Mouse (Mus musculus) CD8-positive naive resting alpha-beta T cell, adult 2 months (primary cell): ENCODE data around the gene Ifitm7.
"Not testable (repeated sequence)": the region's sequence is repeated elsewhere in the genome, so short reads cannot be mapped to it uniquely, and the experiment has no call there.

Source experiments
- DNase-seq, 2 experiments: peaks; one replicate each; pipeline ENCODE4 v3.0.0; 2022; ENCODE audit warnings: low read depth in 2 of 2, low spot score in 2 of 2

Gene Ifitm7

DNA sequence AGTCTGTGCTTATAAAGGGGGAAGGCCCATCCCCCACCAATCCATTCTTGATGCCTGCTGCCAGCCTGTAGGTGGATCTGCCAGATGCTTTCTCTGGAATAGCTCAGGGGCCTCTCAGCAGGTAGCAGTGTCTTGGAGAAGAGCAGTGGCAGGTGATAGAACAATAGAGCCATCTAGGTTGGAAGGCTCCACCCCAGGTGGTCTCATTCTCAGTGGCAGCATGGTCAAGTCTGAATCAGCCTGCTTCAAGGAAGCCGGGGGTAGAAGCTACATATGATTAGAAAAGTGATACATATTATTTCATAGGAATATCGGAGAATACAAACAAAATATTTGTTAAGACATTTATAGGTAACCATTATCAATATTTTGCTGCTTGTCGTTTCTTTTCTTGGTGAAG is 5.0 kb downstream of the Ifitm7 start:
- DNase-seq: not testable (repeated sequence)

GRCm38 (mm10) chr16:13977026-13977425 is 9.7 kb downstream of the Ifitm7 start:
- DNase-seq: not testable (repeated sequence)

DNA sequence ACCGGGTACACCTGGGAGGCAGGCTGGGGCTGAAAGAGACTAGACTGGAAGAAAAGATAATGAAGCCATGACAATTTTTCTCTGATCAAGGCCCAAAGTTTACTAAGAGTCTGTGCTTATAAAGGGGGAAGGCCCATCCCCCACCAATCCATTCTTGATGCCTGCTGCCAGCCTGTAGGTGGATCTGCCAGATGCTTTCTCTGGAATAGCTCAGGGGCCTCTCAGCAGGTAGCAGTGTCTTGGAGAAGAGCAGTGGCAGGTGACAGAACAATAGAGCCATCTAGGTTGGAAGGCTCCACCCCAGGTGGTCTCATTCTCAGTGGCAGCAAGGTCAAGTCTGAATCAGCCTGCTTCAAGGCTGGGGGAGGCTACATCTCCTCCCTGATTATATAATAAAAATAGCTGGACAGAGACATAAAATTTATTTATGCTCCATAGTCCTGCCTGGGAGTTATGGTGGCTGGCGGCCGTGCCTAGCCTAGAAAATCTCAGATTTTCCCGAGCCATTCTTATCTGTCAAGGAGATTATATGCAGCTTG is 10.3 kb downstream of the Ifitm7 start:
- not testable (repeated sequence) for DNase-seq

- DNase-seq: no peak
Observed at GRCm38 (mm10) chr16:13972051-13972450, 14.6 kb downstream of the Ifitm7 start.

- no peak for DNase-seq
Observed at GRCm38 (mm10) chr16:13969096-13969495, 17.6 kb downstream of the Ifitm7 start.

GRCm38 (mm10) chr16:13962053-13962452 is 24.6 kb downstream of the Ifitm7 start:
- no peak for DNase-seq

DNA sequence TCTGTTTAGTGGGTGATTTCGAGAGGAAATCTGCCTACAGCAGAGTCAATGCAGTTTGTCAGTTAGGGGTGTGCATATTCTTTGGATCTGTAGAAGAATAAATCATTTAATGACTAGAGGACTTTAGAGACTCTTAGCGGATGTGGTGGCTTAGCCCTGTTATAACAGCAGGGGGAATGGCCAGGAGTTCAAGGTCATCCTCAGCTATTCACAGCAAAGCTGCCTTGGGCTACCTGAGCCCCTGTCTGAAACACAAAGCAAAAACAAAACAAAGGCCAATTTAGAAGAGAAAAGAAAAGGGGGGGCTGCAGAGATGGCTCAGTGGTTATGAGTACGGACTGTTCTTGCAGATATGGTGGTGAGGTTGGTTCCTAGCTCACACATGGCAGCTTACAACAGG is 35.4 kb downstream of the Ifitm7 start:
- DNase-seq: no peak

GRCm38 (mm10) chr16:13946306-13946705 is 40.4 kb downstream of the Ifitm7 start:
- DNase-seq: no peak

DNA sequence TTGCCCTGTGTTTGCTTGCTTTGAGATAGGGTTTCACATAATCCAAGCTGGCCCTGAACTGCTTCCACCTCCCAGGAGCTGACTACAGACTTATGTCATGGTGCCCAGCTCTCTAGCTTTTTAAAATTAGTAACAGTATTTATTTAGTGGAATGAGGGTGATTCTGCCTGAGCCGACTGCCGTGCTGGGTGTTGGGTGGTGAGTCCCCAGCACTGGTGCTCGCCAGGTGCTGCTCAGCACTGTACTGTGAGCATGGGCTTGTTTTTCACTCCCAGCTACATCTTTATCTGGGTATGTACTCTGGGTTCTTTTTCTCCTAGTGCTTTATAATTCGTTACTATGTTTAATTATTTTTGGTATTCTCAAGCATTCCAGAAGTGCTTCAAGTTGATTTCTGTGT is 41.5 kb downstream of the Ifitm7 start:
- no peak for DNase-seq

DNA sequence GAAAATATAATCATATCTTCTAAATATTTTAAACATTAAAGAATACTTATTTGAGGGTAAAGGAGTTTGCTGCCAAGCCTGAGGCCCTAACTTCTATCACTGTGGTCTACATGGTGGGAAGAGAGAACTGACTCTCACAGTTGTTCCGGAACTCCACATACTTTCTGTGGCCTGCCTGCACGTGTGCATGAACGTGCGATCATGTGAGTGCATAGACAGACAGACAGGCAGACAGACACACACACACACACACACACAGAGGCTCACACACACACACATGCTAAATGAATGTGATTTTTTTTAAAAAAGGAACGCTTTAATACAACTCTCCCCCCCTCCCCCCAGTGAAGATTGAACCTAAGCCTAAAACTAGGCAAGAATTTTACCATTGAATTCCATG is 41.9 kb downstream of the Ifitm7 start:
- no peak for DNase-seq

DNA sequence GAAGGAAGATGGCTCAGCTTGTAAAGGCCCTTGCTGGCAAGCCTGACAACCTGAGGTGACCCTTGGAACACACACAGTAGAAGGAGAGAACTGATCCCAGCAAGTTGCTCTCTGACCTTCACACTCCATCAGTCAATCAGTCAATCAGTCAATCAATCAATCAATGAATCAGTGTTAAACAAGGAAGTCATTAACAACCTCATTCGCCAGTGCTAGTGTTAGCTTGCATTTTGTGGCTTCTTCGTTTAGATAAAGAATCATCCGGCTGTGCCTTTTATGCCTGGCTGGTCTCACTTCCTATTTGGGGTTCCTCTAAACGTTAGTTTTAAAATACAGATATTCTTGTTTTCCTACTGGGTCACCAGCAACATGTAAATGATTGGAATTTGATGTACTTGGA is 42.5 kb downstream of the Ifitm7 start:
- no peak for DNase-seq

DNA sequence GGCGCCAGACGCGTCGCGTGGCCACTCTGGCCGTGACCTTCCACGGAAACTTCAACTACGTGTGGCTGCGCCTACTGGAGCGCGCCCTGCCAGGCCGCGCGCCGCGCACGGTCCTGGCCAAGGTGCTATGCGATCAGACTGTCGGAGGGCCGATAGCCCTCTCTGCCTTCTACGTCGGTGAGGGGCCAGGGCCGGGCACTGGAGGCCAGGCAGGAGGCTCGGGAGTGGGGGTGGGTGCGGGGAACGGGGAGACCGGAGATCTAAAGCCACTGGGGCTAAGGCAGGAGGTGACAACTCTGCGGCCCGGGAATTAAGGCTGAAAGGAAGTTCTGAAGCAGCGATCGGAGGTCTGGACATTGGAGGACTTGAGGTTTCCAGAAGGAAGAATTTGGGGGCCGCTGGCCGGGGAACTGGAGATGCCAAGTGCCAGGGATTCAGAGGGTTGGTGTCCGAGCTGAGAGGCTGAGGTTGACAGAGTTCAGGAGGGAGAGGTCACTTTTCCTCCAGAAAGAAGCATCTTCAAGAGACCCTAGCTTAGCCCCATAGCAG is 45.8 kb downstream of the Ifitm7 start:
- DNase-seq: no peak

GRCm38 (mm10) chr16:13940139-13940846 is 46.4 kb downstream of the Ifitm7 start:
- DNase-seq: no peak
